Mouse (Mus musculus) liver, embryonic 14.5 days (tissue): ENCODE measurements around the gene Tmem51.

ENCODE experiments used
- CTCF ChIP-seq: IDR thresholded peaks from 2 replicates; pipeline ENCODE4 v1.5.1; 2016; ENCODE audit warnings: antibody characterized with exemption, low read depth, control low read depth
- EP300 ChIP-seq: IDR thresholded peaks from 2 replicates; pipeline ENCODE4 v1.6.1; 2016; ENCODE audit warnings: antibody characterized with exemption, low read depth

DNA sequence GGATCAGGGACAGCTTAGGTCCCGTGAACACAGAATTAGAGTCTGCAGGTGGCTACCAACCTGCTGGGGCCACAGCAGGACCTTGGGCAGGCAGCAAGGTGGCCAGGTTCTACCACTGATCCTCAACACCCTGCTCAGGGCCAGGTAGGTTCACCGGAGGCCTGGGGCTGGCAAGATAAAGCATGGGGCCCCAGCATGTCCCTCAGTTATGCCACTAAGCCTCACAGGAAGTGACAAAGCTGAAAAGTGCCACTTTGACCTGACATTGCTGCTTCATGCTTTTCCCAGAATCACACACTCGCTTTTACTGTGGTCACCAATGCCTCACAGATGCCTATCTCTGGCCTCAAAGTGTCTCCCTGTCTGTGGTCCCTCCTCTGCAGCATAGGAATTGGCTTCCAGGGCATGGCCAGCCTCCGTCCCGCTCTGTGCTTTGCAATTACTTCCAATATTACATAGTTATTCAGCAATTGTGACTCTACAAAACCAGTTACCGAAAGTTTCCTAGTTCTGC, 43.2 kb upstream of the Tmem51 start:
- TF ChIP-seq CTCF (no peak), EP300 (no peak)
